Mouse (Mus musculus): ENCODE measurements around the gene Chic1. TPM values are rescaled to one million over a fixed set of nuclear protein-coding genes. Genes with fewer than 3 reads are reported as not detected.

Gene Chic1
- 0.14 and 0.36 TPM in 2 replicates for polyA plus RNA-seq (2012; rRNA removed; ENCODE audit: low replicate concordance)

DNA sequence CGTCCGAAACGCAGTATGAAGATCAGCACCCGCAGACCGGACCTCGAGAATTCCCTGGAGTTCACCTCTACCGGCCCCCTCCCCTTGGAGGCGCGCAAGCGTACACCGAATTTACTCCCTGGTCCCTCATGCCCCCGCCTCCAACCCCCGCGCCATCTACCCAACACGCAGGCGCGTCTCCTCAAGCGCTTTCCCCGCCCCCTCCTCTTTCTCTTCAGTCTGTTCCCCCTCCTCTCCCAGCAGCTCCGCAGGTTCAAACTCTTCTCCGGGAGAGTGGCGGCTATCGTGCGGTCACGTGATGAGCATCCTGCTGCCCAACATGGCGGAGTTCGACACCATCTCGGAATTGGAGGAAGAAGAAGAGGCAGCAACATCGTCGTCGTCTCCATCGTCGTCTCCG lies at the start of gene Chic1:
Chic1 (plus strand) TSS at position 190 of the 400 bp plus-strand sequence.

DNA sequence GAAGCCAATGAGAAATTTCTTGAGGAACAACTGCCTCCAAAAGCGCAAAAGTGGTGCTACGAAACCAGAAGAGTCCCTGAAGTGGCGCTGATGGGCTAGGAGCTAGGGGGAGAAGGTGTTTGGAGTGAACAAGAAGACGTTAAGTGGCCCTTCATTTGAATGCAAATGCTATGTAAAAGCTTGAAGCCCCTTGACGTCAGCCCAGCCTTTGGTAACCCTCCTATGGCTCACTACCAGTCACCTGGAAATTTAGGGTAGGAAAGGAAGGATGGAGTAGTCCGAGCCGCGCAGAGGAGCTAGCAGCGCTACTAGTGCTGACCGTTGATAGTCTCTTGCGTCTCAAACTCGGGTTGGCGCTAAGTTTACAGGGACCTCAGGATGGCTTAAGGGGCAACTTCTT lies 35.1 kb upstream of the Chic1 start, which contains the start of gene Cdx4:
Cdx4 (plus strand) TSS at position 253 of the 400 bp plus-strand sequence.

DNA sequence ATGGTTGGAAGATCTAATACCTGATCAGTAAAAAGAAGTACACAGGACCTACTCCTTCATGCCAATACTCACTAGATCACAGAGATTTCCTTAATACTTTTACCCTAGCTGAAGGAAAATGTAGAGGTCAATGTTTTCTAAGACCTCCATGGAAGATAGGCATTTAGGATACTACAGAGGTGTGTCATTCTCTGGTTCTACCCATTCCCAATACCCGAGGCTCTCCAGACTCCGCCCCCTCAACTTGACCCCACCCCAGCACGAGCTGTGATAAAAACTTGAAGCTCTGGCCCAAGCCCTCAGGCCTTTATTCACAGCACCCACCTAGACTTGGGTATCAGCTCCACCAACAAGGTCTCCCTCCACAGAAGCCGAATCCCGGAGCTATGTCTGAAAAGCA lies 57.9 kb downstream of the Chic1 start, which contains the start of gene Tsx:
Tsx (plus strand) TSS at position 301 of the 400 bp plus-strand sequence.

GRCm38 (mm10) chrX:103421710-103422109 lies 65.4 kb downstream of the Chic1 start, which contains the start of gene Gm26992:
Gene Gm26992 (plus strand): TSS chrX:103422010.

Other genes with a start within 250 kb of the Chic1 start
- not detected in 2 replicates for gene Nap1l2, start 169.8 kb upstream of the Chic1 start, polyA plus RNA-seq (2012; rRNA removed; ENCODE audit: low replicate concordance)
- gene Cdx4, start 35.1 kb upstream of the Chic1 start, polyA plus RNA-seq (2012; rRNA removed; ENCODE audit: low replicate concordance) = not detected in 2 replicates
- 0.26 TPM in 1 of 2 replicates, not detected in the other for gene Tsx, start 58.0 kb downstream of the Chic1 start, polyA plus RNA-seq (2012; rRNA removed; ENCODE audit: low replicate concordance)
- not detected in 2 replicates for gene Gm26992, start 65.5 kb downstream of the Chic1 start, polyA plus RNA-seq (2012; rRNA removed; ENCODE audit: low replicate concordance)

Measured in mammary gland, adult 2 months (tissue).